Mouse (Mus musculus): ENCODE results near the gene Gm21885. TPM values are rescaled to one million over a fixed set of nuclear protein-coding genes. Genes with fewer than 3 reads are reported as not detected.

Gm21885 gene
- not detected in 2 replicates for polyA plus RNA-seq (2016; fragmentation: Nextera tagmentation; extraction: Ambion mirVana)

DNA sequence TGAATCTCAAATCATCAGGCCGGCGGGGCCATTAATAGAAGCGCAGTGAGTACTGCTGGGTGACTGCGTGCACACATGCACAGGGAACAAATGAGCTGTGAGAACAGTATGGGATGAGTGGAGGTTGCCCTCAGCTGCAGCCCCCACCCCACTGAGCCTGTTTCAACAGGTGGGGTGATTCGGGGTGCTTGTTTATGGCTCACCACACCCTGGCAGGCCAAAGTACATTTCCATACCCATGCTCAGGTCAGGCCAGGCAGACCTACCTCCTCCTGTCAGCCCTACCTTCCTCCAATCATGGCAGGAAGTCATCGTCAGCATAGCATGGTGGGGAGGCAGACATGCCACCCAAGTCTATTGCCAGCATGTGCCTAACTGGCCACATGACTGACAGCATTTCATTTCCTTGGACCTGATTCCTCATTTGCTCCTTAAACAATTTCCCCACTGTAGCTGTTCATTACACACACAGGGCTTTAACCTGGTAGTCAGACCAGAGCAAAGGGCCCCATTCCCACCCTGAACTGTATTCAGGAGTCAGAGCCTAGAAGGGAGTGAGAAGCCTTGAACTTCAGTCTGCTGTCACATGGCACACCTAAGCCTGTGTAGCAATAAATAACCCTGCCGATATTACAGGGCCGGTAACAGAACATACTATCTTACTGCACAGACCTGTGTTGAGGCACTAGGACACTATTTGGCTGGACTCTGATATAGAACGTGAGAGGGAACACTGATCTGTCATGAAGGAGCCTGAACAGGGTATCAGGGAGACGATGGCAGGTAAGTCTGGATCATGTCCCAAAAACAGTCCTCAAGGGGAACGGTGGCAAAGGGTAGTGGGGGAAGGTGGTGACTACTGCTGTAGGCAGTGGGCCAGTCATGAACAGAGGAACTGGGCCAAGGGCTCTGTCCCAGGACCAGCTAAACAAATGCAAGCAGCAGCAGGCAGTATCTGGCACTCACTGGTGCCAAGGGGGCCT lies at the start of gene Gm21885:
Gene Gm21885, plus strand, starts transcription at position 675 of the 983 bp plus-strand sequence.
- H3K4me3 ChIP-seq, result no peak within 1 kb of the TSS
- no peak within 1 kb of the TSS for H3K27ac ChIP-seq
- 0 out of 2 replicates have a peak, but pooled peaks cover 3% of the 10 kb centered on the region for H3K4me1 ChIP-seq
- ATAC-seq (ENCODE audit: insufficient number of reproducible peaks, insufficient read depth, low FRiP score, low TSS enrichment), result no peak
- H3K27me3 ChIP-seq, result no peaks in the 10 kb centered on the region
- no peak within 1 kb of the TSS for H3K9ac ChIP-seq
- H3K36me3 ChIP-seq, result peaks cover 19% of the 10 kb centered on the region
- no peaks in the 10 kb centered on the region for H3K9me3 ChIP-seq
- WGBS, result 84% methylated on average over 11 of the region's 11 CpGs
- H3K4me2 ChIP-seq (replicated peaks), result no peak within 1 kb of the TSS

DNA sequence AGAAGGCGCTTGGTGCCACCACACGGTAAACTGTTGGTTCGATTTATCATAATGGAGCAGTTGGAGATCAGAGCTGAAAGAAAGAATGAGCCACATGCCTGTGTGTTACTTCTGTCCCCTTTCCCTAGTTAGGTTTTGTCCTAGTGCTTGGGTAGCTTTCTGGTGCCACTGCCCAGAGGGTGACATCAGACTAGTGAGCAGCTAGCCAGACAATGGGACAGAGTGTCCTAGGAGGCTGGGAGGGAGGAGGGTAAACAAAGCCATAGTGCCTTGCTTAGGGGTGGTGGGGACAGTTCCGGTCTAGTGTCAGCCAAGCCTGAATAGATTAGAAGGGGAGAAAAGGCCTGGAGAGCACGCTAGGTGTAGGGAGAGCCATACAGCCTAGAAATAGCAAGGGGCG lies 48.3 kb upstream of the Gm21885 start:
- Histone ChIP-seq H3K36me3 (no peaks in the 10 kb centered on the region), H3K9me3 (no peaks in the 10 kb centered on the region), H3K27ac (no peak overlapping the region), H3K4me3 (no peak overlapping the region), H3K9ac (no peak overlapping the region), H3K27me3 (no peaks in the 10 kb centered on the region), H3K4me2 (replicated peaks) (no peak overlapping the region), H3K4me1 (peaks cover 5% of the 10 kb centered on the region)
- 69% methylated on average over 6 of the region's 6 CpGs for WGBS
- ATAC-seq (ENCODE audit: insufficient number of reproducible peaks, insufficient read depth, low FRiP score, low TSS enrichment), result no peak

DNA sequence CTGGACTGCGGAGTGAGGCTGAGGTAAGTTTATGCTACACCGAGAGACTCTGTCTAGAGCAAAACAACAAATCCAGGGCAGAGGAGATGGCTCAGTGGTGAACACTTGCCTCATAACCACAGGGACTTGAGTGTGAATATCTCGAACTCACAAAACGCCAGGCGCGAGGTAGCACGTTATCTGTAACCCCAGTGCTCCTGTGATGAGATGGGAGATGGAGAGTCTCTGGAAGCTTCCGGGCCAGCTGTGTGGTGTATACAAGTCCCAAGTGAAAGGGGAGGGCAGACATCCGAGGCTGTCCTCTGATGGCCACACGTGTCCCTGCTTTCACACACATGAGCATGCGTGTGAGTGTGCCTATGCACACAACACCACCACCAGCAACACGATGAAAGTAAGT lies 47.3 kb upstream of the Gm21885 start:
- Histone ChIP-seq H3K4me3 (no peak overlapping the region), H3K9me3 (no peaks in the 10 kb centered on the region), H3K4me2 (replicated peaks) (no peak overlapping the region), H3K9ac (no peak overlapping the region), H3K4me1 (no peaks in the 10 kb centered on the region), H3K27ac (no peak overlapping the region), H3K36me3 (no peaks in the 10 kb centered on the region), H3K27me3 (no peaks in the 10 kb centered on the region)
- no peak for ATAC-seq (ENCODE audit: insufficient number of reproducible peaks, insufficient read depth, low FRiP score, low TSS enrichment)
- WGBS, result 88% methylated on average over 12 of the region's 12 CpGs

DNA sequence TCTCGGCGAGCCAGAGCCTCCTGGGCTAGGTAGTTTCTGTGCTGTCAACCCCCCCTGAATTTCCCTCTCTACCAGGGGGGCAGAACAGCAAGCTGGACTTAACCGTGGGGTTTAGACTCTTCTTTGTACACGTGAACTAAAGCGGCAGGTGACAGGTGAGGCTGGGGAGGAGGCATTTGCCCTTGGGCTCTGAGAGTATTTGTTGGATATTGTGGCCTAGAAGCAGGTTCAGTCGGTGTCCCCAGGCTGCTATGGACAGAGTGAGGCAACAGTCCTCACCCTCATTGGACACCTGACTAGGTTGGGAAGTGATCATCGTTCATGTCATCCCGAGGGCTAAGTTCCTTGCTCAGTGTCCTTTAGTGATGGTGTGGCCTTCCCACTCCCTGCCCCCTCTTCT lies 46.8 kb upstream of the Gm21885 start:
- Histone ChIP-seq H3K9me3 (no peaks in the 10 kb centered on the region), H3K27me3 (no peaks in the 10 kb centered on the region), H3K4me2 (replicated peaks) (no peak overlapping the region), H3K4me3 (no peak overlapping the region), H3K4me1 (peaks cover 4% of the 10 kb centered on the region), H3K36me3 (no peaks in the 10 kb centered on the region), H3K9ac (no peak overlapping the region), H3K27ac (no peak overlapping the region)
- 87% methylated on average over 8 of the region's 8 CpGs for WGBS
- no peak for ATAC-seq (ENCODE audit: insufficient number of reproducible peaks, insufficient read depth, low FRiP score, low TSS enrichment)

DNA sequence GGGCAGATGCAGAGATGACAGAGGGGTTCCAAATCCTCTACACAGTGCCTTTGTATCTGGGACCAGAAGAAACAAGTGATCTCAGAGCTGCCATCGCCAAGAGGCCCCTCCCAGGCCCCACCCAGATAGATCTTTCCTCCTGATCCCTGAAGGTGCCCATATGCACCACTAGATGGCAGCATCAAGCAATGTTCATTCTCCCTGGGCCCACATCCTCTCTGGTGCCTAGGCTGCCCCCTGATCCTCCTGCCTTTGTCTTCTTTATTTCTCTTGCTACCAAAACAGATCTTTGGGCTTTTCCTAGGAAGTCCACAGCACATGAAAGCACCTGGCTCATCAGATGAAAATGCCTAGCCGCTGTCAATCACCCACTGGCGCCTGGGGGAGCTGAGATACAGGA lies 45.6 kb upstream of the Gm21885 start:
- H3K27ac ChIP-seq, result peak overlapping the region; percentile 69; the same call in 1 of the 2 replicates
- H3K4me1 ChIP-seq, result peaks cover 8% of the 10 kb centered on the region
- no peak overlapping the region for H3K4me3 ChIP-seq
- H3K9ac ChIP-seq, result no peak overlapping the region
- no peak overlapping the region for H3K4me2 ChIP-seq (replicated peaks)
- no peaks in the 10 kb centered on the region for H3K27me3 ChIP-seq
- no peaks in the 10 kb centered on the region for H3K36me3 ChIP-seq
- peak; percentile 74 for ATAC-seq (ENCODE audit: insufficient number of reproducible peaks, insufficient read depth, low FRiP score, low TSS enrichment)
- WGBS, result 15% methylated on average over 3 of the region's 3 CpGs
- H3K9me3 ChIP-seq, result no peaks in the 10 kb centered on the region

DNA sequence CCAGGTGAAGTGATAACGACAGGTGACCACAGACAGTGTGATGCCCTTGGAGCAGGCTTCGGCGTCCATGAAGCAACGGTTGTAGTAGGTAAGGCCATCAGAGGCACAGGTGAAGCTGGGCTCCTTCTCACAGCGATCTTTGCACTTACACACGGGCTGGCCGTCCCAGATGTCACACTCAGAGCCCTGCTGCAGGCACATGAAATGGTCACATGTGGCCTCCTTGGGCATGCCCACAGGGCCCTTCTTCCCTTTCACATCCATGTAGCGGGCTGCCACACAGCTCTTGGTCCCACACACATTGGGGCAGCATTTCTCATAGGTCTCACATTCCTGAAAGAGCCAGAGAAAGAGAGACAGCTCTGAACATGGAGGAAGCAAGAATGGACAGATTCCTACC lies 42.9 kb upstream of the Gm21885 start:
- H3K27ac ChIP-seq, result no peak overlapping the region
- H3K27me3 ChIP-seq, result no peaks in the 10 kb centered on the region
- H3K4me2 ChIP-seq (replicated peaks), result no peak overlapping the region
- H3K36me3 ChIP-seq, result no peaks in the 10 kb centered on the region
- no peak for ATAC-seq (ENCODE audit: insufficient number of reproducible peaks, insufficient read depth, low FRiP score, low TSS enrichment)
- H3K4me3 ChIP-seq, result no peak overlapping the region
- H3K9ac ChIP-seq, result no peak overlapping the region
- no peaks in the 10 kb centered on the region for H3K9me3 ChIP-seq
- WGBS, result 89% methylated on average over 8 of the region's 8 CpGs
- H3K4me1 ChIP-seq, result peaks cover 31% of the 10 kb centered on the region

DNA sequence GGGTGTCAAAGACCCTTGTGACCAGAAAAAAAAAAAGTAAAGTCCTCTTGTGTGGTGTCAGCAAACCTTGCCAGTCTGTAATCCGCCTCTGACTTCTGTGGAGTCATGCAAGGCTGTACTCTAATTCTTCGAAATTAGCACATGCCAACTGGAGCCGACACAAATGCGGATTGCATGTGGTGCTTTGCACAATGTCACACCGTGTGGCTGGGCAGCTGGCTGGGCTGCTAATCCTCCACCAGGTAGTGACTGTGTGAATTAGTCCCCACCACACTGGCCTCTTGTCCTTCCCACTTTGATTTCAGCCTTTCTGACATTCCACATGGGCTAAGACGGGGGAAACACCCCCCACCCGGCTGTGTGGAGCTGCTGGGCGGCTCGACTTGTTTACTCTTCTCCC lies 42.0 kb upstream of the Gm21885 start:
- Histone ChIP-seq H3K4me3 (no peak overlapping the region), H3K27ac (0 out of 2 replicates have a peak overlapping the region, but pooled peaks have one; percentile 36), H3K9ac (no peak overlapping the region), H3K36me3 (no peaks in the 10 kb centered on the region), H3K4me1 (peaks cover 40% of the 10 kb centered on the region), H3K9me3 (no peaks in the 10 kb centered on the region), H3K4me2 (replicated peaks) (no peak overlapping the region), H3K27me3 (no peaks in the 10 kb centered on the region)
- WGBS, result 28% methylated on average over 9 of the region's 9 CpGs
- no peak for ATAC-seq (ENCODE audit: insufficient number of reproducible peaks, insufficient read depth, low FRiP score, low TSS enrichment)

DNA sequence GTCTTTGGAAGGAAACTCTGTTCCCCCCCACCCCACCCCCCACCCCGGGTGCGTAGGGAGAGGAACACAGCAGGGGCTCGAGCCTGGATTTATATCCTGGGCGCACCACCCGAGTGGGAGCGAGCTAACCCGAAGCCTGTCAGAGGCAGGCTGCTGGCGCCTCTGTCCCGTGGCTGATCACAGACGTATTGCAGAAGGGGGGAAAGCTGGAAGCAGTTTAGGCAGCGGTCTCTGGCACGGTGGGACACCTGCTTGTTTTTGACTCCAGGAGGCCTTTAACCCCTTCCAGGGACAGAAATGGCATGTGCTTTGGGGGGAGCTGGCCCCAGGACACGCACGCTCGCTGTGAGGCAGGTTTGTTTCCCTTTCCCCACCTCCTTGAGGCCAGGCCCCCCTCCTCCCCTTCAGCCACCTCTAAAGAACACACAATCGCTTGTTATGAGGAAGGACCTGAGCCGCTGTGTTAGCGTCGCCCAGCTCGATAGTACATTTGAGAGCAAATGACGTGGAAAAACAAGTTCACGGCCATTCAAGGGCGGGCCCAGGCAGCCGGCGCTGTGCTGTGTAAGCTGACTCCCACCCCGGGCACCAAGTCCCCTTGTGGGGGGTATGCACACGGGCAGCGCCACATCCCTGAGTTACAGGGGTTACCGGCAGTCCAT lies 38.8 kb upstream of the Gm21885 start:
- Histone ChIP-seq H3K4me2 (replicated peaks) (peak overlapping the region; percentile 58), H3K4me3 (peak overlapping the region; percentile 17), H3K4me1 (peaks cover 72% of the 10 kb centered on the region), H3K27ac (peak overlapping the region; percentile 97), H3K9me3 (no peaks in the 10 kb centered on the region), H3K9ac (peak overlapping the region; percentile 37), H3K36me3 (no peaks in the 10 kb centered on the region), H3K27me3 (no peaks in the 10 kb centered on the region)
- WGBS, result 2% methylated on average over 28 of the region's 29 CpGs
- peak; percentile 31; the same call in 1 of the 2 replicates for ATAC-seq (ENCODE audit: insufficient number of reproducible peaks, insufficient read depth, low FRiP score, low TSS enrichment)

DNA sequence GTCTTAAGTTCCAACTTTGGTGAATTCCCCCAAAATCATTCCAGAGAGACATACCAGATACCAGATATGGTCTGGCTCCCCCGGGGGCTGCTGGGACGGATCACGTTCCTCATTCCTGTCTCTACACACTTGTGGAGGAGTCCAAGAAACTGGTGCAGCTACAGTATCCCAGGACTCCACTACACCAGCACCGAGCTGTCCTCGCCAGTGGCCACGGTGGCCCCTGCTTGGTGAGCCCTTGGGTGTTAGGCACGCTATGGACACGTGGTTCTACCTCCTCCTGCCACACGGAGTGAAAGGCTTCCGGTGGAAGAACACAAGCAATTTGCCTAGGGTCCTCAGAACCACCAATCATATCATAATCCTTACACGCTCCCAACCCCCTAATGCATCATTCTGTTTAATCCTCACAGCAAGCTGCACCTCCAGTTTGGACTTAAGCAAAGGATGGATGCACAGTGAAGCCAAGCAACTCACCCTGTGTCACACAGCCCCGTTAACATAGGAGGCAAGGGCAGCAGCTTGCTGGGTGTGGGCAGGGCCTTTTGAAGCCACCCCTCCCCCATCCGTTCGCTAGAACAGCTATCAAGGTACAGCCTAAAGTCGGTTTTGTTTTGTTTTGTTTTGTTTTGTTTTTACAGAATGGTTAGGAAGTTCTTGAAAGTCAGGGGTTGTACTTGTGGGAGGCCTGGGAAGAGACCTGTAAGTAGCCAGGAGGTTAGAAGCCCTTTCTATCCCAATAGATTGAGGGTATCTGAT lies 38.1 kb upstream of the Gm21885 start:
- peak overlapping the region; percentile 17 for H3K4me3 ChIP-seq
- peak overlapping the region; percentile 58 for H3K4me2 ChIP-seq (replicated peaks)
- peak; percentile 7; the same call in 1 of the 2 replicates for ATAC-seq (ENCODE audit: insufficient number of reproducible peaks, insufficient read depth, low FRiP score, low TSS enrichment)
- H3K9ac ChIP-seq, result no peak overlapping the region
- WGBS, result 21% methylated on average over 15 of the region's 15 CpGs
- H3K27me3 ChIP-seq, result no peaks in the 10 kb centered on the region
- H3K36me3 ChIP-seq, result no peaks in the 10 kb centered on the region
- no peaks in the 10 kb centered on the region for H3K9me3 ChIP-seq
- H3K4me1 ChIP-seq, result peaks cover 73% of the 10 kb centered on the region
- H3K27ac ChIP-seq, result peak overlapping the region; percentile 97

DNA sequence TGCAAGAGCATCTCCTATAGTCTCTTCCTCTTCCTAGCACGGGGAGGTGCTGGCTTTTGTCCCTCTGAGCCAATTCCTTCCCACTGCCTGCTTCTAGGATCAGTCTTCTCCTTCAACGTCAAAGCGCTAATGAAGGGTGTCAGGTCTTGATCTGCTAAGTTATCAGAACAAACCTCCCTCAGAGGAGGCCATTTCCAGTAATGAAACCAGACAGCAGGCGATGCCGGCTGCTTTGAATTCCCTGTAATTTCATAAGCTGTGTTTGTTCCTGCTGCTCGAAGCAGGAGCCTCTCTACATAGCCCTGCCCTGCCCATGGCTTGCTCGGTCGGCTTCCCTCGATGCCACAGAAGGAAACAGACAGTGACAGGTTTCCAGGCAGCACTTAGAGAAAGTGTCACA lies 37.3 kb upstream of the Gm21885 start:
- no peak overlapping the region for H3K4me3 ChIP-seq
- H3K4me1 ChIP-seq, result peaks cover 73% of the 10 kb centered on the region
- ATAC-seq (ENCODE audit: insufficient number of reproducible peaks, insufficient read depth, low FRiP score, low TSS enrichment), result no peak
- 25% methylated on average over 9 of the region's 9 CpGs for WGBS
- H3K4me2 ChIP-seq (replicated peaks), result peak overlapping the region; percentile 35; the same call in 1 of the 2 replicates
- H3K36me3 ChIP-seq, result no peaks in the 10 kb centered on the region
- peak overlapping the region; percentile 97 for H3K27ac ChIP-seq
- H3K27me3 ChIP-seq, result no peaks in the 10 kb centered on the region
- H3K9me3 ChIP-seq, result no peaks in the 10 kb centered on the region
- H3K9ac ChIP-seq, result no peak overlapping the region
